Mouse (Mus musculus) erythroblast, embryonic 14.5 days (primary cell): Measurements from ENCODE around the gene Hexim2.

Source experiments
- GATA1 ChIP-seq: IDR thresholded peaks from 2 replicates; pipeline ENCODE4 v1.6.1; 2012; ENCODE audit warnings: low read length, inconsistent platforms, mixed read lengths
- TAL1 ChIP-seq: IDR thresholded peaks from 3 replicates; pipeline ENCODE4 v1.6.1; 2012; ENCODE audit warnings: low read length, inconsistent platforms, mixed read lengths

- TF ChIP-seq TAL1 (no peak), GATA1 (no peak)
Measured at GRCm38 (mm10) chr11:103172392-103173040, 40.3 kb downstream of the Hexim2 start.
